Mouse (Mus musculus): Measurements from ENCODE around the gene Sgk2. TPM values are rescaled to one million over a fixed set of nuclear protein-coding genes. Genes with fewer than 3 reads are reported as not detected.

Sgk2 gene
- 0.15 TPM in 1 of 2 replicates, not detected in the other for total RNA-seq (2014; rRNA removed)
- 0.05 and 0.25 TPM in 2 replicates for polyA plus RNA-seq (2015; fragmentation: Nextera tagmentation; extraction: Ambion mirVana)

- H3K9me3 ChIP-seq (ENCODE audit: low read length) = no peaks in the 10 kb centered on the region
- no peaks in the 10 kb centered on the region for H3K4me1 ChIP-seq (ENCODE audit: insufficient read depth)
- H3K27ac ChIP-seq (ENCODE audit: low read depth, low read length) = no peak within 1 kb of the TSS
- no peak for TF ChIP-seq CTCF (IDR thresholded peaks at IDR 0.05; ENCODE audit: low read depth)
- no peak within 1 kb of the TSS for H3K4me2 ChIP-seq (ENCODE audit: low read depth)
- H3K4me3 ChIP-seq (ENCODE audit: low read depth, low read length) = no peak within 1 kb of the TSS
- ATAC-seq (no peak), DNase-seq (no peak)
- WGBS = 69% methylated on average over 8 of the region's 8 CpGs
- H3K36me3 ChIP-seq (ENCODE audit: insufficient read depth) = no peaks in the 10 kb centered on the region
- H3K9ac ChIP-seq = no peak within 1 kb of the TSS
- no peaks in the 10 kb centered on the region for H3K27me3 ChIP-seq (ENCODE audit: insufficient read depth, low read length)
These were observed at the start of gene Sgk2 for GRCm38 (mm10) chr2:162987218-162987617. Gene Sgk2 (plus strand): TSS chr2:162987330.

GRCm38 (mm10) chr2:162939562-162939961, 47.6 kb upstream of the Sgk2 start:
- Histone ChIP-seq H3K36me3 (ENCODE audit: insufficient read depth) (peaks cover 45% of the 10 kb centered on the region), H3K4me1 (ENCODE audit: insufficient read depth) (no peaks in the 10 kb centered on the region), H3K27ac (ENCODE audit: low read depth, low read length) (no peak overlapping the region), H3K27me3 (ENCODE audit: insufficient read depth, low read length) (no peaks in the 10 kb centered on the region), H3K9ac (no peak overlapping the region), H3K4me2 (ENCODE audit: low read depth) (no peak overlapping the region), H3K9me3 (ENCODE audit: low read length) (no peaks in the 10 kb centered on the region), H3K4me3 (ENCODE audit: low read depth, low read length) (no peak overlapping the region)
- ATAC-seq (no peak), DNase-seq (no peak)
- no peak for TF ChIP-seq CTCF (IDR thresholded peaks at IDR 0.05; ENCODE audit: low read depth)
- WGBS = 74% methylated on average over 1 of the region's 1 CpGs

GRCm38 (mm10) chr2:162943148-162943846, 43.8 kb upstream of the Sgk2 start, which contains the start of gene L3mbtl1:
Gene L3mbtl1 (plus strand): TSS chr2:162943472.
- no peaks in the 10 kb centered on the region for H3K27me3 ChIP-seq (ENCODE audit: insufficient read depth, low read length)
- peak within 1 kb of the TSS; percentile 57; the same call in 1 of the 2 replicates for H3K27ac ChIP-seq (ENCODE audit: low read depth, low read length)
- H3K4me3 ChIP-seq (ENCODE audit: low read depth, low read length) = peak within 1 kb of the TSS; percentile 55
- WGBS = under 1% methylated on average over 40 of the region's 40 CpGs
- no peak for TF ChIP-seq CTCF (IDR thresholded peaks at IDR 0.05; ENCODE audit: low read depth)
- 0 out of 2 replicates have a peak, but pooled peaks cover 4% of the 10 kb centered on the region for H3K4me1 ChIP-seq (ENCODE audit: insufficient read depth)
- H3K4me2 ChIP-seq (ENCODE audit: low read depth) = peak within 1 kb of the TSS; percentile 87
- H3K9ac ChIP-seq = peak within 1 kb of the TSS; percentile 70
- peaks cover 28% of the 10 kb centered on the region for H3K36me3 ChIP-seq (ENCODE audit: insufficient read depth)
- ATAC-seq (peak; percentile 81), DNase-seq (peak; percentile 70)
- no peaks in the 10 kb centered on the region for H3K9me3 ChIP-seq (ENCODE audit: low read length)

- no peak overlapping the region for H3K27ac ChIP-seq (ENCODE audit: low read depth, low read length)
- H3K4me1 ChIP-seq (ENCODE audit: insufficient read depth) = 0 out of 2 replicates have a peak, but pooled peaks cover 4% of the 10 kb centered on the region
- H3K27me3 ChIP-seq (ENCODE audit: insufficient read depth, low read length) = no peaks in the 10 kb centered on the region
- H3K36me3 ChIP-seq (ENCODE audit: insufficient read depth) = peaks cover 22% of the 10 kb centered on the region
- no peak for DNase-seq
- peak overlapping the region; percentile 31; the same call in 1 of the 2 replicates for H3K9ac ChIP-seq
- peak overlapping the region; percentile 55 for H3K4me3 ChIP-seq (ENCODE audit: low read depth, low read length)
- WGBS = 7% methylated on average over 11 of the region's 11 CpGs
- 0 out of 2 replicates have a peak, but pooled peaks have one; percentile 33 for ATAC-seq
- peak overlapping the region; percentile 87 for H3K4me2 ChIP-seq (ENCODE audit: low read depth)
- TF ChIP-seq CTCF (IDR thresholded peaks at IDR 0.05; ENCODE audit: low read depth) = no peak
- no peaks in the 10 kb centered on the region for H3K9me3 ChIP-seq (ENCODE audit: low read length)
These were observed 43.2 kb upstream of the Sgk2 start for GRCm38 (mm10) chr2:162943931-162944330.

- TF ChIP-seq CTCF (IDR thresholded peaks at IDR 0.05; ENCODE audit: low read depth) = no peak
- no peak overlapping the region for H3K4me2 ChIP-seq (ENCODE audit: low read depth)
- no peak for DNase-seq
- H3K4me3 ChIP-seq (ENCODE audit: low read depth, low read length) = no peak overlapping the region
- 0 out of 2 replicates have a peak, but pooled peaks cover 4% of the 10 kb centered on the region for H3K4me1 ChIP-seq (ENCODE audit: insufficient read depth)
- H3K27ac ChIP-seq (ENCODE audit: low read depth, low read length) = no peak overlapping the region
- H3K9ac ChIP-seq = no peak overlapping the region
- no peaks in the 10 kb centered on the region for H3K36me3 ChIP-seq (ENCODE audit: insufficient read depth)
- no peaks in the 10 kb centered on the region for H3K9me3 ChIP-seq (ENCODE audit: low read length)
- H3K27me3 ChIP-seq (ENCODE audit: insufficient read depth, low read length) = no peaks in the 10 kb centered on the region
- no peak for ATAC-seq
- 87% methylated on average over 5 of the region's 5 CpGs for WGBS
These were observed 40.2 kb upstream of the Sgk2 start for GRCm38 (mm10) chr2:162946964-162947363.

GRCm38 (mm10) chr2:162947736-162948135, 39.4 kb upstream of the Sgk2 start:
- Histone ChIP-seq H3K4me1 (ENCODE audit: insufficient read depth) (0 out of 2 replicates have a peak, but pooled peaks cover 4% of the 10 kb centered on the region), H3K27ac (ENCODE audit: low read depth, low read length) (no peak overlapping the region), H3K9me3 (ENCODE audit: low read length) (no peaks in the 10 kb centered on the region), H3K4me3 (ENCODE audit: low read depth, low read length) (no peak overlapping the region), H3K36me3 (ENCODE audit: insufficient read depth) (no peaks in the 10 kb centered on the region), H3K4me2 (ENCODE audit: low read depth) (peak overlapping the region; percentile 27), H3K27me3 (ENCODE audit: insufficient read depth, low read length) (no peaks in the 10 kb centered on the region), H3K9ac (no peak overlapping the region)
- DNase-seq = no peak
- 38% methylated on average over 15 of the region's 15 CpGs for WGBS
- TF ChIP-seq CTCF (IDR thresholded peaks at IDR 0.05; ENCODE audit: low read depth) = no peak
- no peak for ATAC-seq

GRCm38 (mm10) chr2:162948221-162948620, 38.9 kb upstream of the Sgk2 start:
- Histone ChIP-seq H3K4me1 (ENCODE audit: insufficient read depth) (0 out of 2 replicates have a peak, but pooled peaks cover 4% of the 10 kb centered on the region), H3K9me3 (ENCODE audit: low read length) (no peaks in the 10 kb centered on the region), H3K9ac (no peak overlapping the region), H3K27me3 (ENCODE audit: insufficient read depth, low read length) (no peaks in the 10 kb centered on the region), H3K4me3 (ENCODE audit: low read depth, low read length) (no peak overlapping the region), H3K4me2 (ENCODE audit: low read depth) (peak overlapping the region; percentile 27), H3K27ac (ENCODE audit: low read depth, low read length) (no peak overlapping the region), H3K36me3 (ENCODE audit: insufficient read depth) (no peaks in the 10 kb centered on the region)
- WGBS = 59% methylated on average over 14 of the region's 14 CpGs
- ATAC-seq (no peak), DNase-seq (no peak)
- TF ChIP-seq CTCF (IDR thresholded peaks at IDR 0.05; ENCODE audit: low read depth) = no peak
